Mouse (Mus musculus) midbrain, postnatal 0 days (tissue): ENCODE data around the gene Foxp1. TPM values are rescaled to one million over a fixed set of nuclear protein-coding genes. Genes with fewer than 3 reads are reported as not detected.
A peak's percentile ranks its signal among the peaks of the same experiment; 100 is the strongest.

ENCODE experiments used
- ATAC-seq: fragments of 200-750 bp; cut with Nextera tagmentation; 2 replicates; pipeline ENCODE4 v1.8.0; 2017; ENCODE audit warnings: moderate number of reproducible peaks, mild to moderate bottlenecking, moderate TSS enrichment, moderate library complexity; ENCODE audit not compliant: low FRiP score
- DNase-seq: peaks from one replicate; pipeline ENCODE4 v3.0.0-alpha.2; 2015; ENCODE audit warnings: low spot score
- H3K27ac ChIP-seq: fragments of 300-500 bp; sonication (generic); 2 replicates; pipeline ENCODE4 v1.5.1; 2014; ENCODE audit warnings: low read depth, mild to moderate bottlenecking, low read length, mixed read lengths
- H3K27me3 ChIP-seq: fragments of 300-500 bp; sonication (generic); 2 replicates; pipeline ENCODE4 v1.6.1; 2014; ENCODE audit warnings: low read length, control low read depth, mixed read lengths; ENCODE audit not compliant: insufficient read depth
- H3K36me3 ChIP-seq: fragments of 300-500 bp; sonication (generic); 2 replicates; pipeline ENCODE4 v1.6.1; 2014; ENCODE audit warnings: low read length, control low read depth, mixed read lengths; ENCODE audit not compliant: insufficient read depth
- H3K4me1 ChIP-seq: fragments of 300-500 bp; sonication (generic); 2 replicates; pipeline ENCODE4 v1.6.1; 2014; ENCODE audit warnings: mild to moderate bottlenecking, control low read depth, antibody characterized with exemption, low read length, mixed read lengths; ENCODE audit not compliant: insufficient read depth
- H3K4me2 ChIP-seq: fragments of 300-500 bp; sonication (generic); 2 replicates; pipeline ENCODE4 v1.6.1; 2014; ENCODE audit warnings: low read depth, mild to moderate bottlenecking, low read length, mixed read lengths; ENCODE audit not compliant: poor library complexity, severe bottlenecking
- H3K4me3 ChIP-seq: fragments of 300-500 bp; sonication (generic); 2 replicates; pipeline ENCODE4 v1.5.1; 2014; ENCODE audit warnings: low read depth, mild to moderate bottlenecking, low read length, moderate library complexity
- H3K9ac ChIP-seq: fragments of 300-500 bp; sonication (generic); replicated peaks from 2 replicates; pipeline ENCODE4 v1.6.1; 2014; ENCODE audit warnings: mild to moderate bottlenecking, low read length, moderate library complexity, mixed read lengths; ENCODE audit not compliant: poor library complexity, severe bottlenecking
- H3K9me3 ChIP-seq: fragments of 300-500 bp; sonication (generic); 2 replicates; pipeline ENCODE4 v1.6.1; 2016; ENCODE audit warnings: low read length, control low read depth
- CTCF ChIP-seq: IDR thresholded peaks from 2 replicates; pipeline ENCODE4 v1.5.1; 2016; ENCODE audit warnings: antibody characterized with exemption, mild to moderate bottlenecking
- whole genome bisulfite sequencing: fragments of 180-500 bp; shearing (Covaris S2); extraction: QIAGEN DNeasy Blood & Tissue Kit; methylation state at CpG from one replicate; pipeline ENCODE4 v1.1.7; 2014; 5-methylcytosine and 5-hydroxymethylcytosine counted together
- polyA plus RNA-seq: library from polyadenylated mRNA; unstranded; fragments of >200 nt; fragmentation: Nextera tagmentation; extraction: Ambion mirVana; gene quantifications from 2 replicates; pipeline ENCODE4 v1.2.1, GENCODE M21; 2015
- total RNA-seq: library from RNA; depleted of rRNA; stranded (reverse); fragments of >200 nt; gene quantifications from 2 replicates; pipeline ENCODE4 v1.2.3, GENCODE M21; 2014

The Foxp1 gene
- total and polyA plus RNA-seq, 2 experiments from 2014 or later = 71.1 to 74.3 TPM

DNA sequence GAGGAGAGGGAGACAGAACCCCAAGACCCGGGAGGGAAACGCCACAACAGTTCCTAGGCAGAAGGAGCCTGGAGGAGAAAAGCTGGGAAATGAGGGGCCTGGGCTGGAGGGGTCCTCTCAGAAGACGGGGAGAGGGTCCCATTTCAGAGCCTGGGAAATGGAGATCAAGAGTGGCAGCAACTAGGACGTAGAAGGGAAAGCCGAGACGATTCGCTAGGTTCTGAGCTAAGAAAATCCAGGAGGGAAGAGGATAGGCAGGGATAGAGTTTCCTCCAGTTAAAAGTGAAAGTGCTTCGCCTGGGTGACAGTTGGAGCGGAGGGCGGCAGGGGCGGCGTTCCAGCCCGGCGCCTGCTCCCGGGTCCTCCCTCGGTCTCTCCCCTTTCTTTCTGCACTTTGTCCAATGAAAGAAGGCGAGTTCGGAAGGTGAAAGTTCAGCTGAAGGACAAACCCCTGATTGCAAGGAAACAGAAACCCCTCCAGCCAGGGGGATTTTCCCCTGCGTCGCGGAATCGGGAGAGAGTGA lies 650 bp upstream of the Foxp1 start:
- 1% methylated on average over 22 of the region's 22 CpGs for WGBS
- DNase-seq = peak; percentile 67
- peak; percentile 38; the same call in 1 of the 2 replicates for ATAC-seq
- TF ChIP-seq CTCF = no peak
- Histone ChIP-seq H3K4me1 (no peaks in the 10 kb centered on the region), H3K4me2 (peak overlapping the region; percentile 100), H3K9me3 (no peaks in the 10 kb centered on the region), H3K27ac (peak overlapping the region; percentile 87), H3K4me3 (peak overlapping the region; percentile 46), H3K9ac (peak overlapping the region; percentile 58), H3K36me3 (no peaks in the 10 kb centered on the region), H3K27me3 (no peaks in the 10 kb centered on the region)

DNA sequence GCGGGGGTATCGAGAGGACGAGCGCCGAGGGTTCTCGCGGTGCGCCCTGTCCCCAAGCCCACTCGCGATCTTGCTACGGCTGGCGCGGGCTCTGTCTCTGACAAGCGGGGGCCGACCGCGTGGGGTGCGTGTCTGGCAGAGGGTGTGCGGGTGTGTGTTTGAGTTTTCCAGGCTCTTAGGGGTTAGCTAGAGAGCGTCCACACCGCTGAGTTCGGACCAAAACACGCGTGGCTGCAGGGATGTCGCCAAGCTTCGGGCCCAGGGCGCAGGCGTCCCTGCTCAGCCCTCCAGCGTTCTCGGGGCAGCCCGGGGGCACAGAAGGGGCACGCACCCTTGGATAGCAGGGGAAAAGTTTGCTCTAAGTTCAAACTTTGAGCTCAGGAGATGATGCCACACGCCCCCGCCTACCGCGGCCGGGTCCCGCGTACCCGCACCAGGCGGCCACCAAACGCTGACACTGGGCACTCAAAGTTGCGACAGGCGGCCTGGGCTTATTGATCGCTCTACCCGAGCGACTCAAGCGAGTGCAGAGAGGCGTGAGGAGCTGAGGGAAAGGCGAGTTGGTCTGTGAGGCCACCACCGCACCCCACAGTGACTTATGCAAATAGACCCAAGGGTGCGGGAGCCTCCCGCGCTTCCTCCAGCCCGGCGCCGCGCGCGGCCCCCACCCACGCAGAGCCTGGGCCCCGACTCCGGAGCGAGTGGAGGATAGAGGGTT lies 721 bp downstream of the Foxp1 start:
- H3K4me3 ChIP-seq = peak overlapping the region; percentile 46
- no peaks in the 10 kb centered on the region for H3K27me3 ChIP-seq
- WGBS = under 1% methylated on average over 64 of the region's 64 CpGs
- peak overlapping the region; percentile 60 for H3K9ac ChIP-seq
- H3K36me3 ChIP-seq = no peaks in the 10 kb centered on the region
- no peaks in the 10 kb centered on the region for H3K9me3 ChIP-seq
- H3K27ac ChIP-seq = peak overlapping the region; percentile 87
- H3K4me1 ChIP-seq = no peaks in the 10 kb centered on the region
- DNase-seq (peak; percentile 18), ATAC-seq (peak; percentile 31; the same call in 1 of the 2 replicates)
- H3K4me2 ChIP-seq = peak overlapping the region; percentile 100
- TF ChIP-seq CTCF = no peak

DNA sequence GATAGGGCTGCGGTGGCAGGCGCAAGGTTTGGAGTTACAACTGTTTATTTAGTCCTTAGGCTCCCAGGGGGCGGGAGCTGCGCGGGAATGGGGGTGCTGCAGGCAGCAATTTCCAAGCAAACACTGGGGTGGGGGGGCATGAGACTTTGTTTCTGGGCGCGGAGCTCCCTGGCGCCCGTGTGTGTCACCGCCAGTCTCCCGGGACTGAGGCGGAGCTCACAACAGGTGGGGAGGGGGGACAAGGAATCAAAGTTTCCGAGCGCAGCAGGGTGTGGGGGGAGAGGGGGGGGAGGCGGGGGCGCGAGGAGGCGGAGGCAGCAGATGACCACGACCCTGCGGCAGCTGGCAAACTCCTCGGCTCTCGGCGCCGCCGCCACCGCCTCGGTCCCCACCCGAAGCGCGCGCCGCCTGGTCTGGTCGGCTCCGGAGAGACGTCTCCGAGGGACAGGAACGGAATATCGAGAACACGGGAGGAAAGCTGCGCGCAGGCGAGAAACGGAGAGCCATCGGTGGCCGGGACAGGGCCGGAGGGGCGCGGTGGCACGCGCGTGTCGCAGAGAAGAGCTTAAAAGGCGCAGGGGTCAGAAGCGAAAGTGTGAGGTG lies 1.4 kb downstream of the Foxp1 start:
- peak overlapping the region; percentile 100 for H3K4me2 ChIP-seq
- H3K4me3 ChIP-seq = peak overlapping the region; percentile 46
- DNase-seq (peak; percentile 54), ATAC-seq (peak; percentile 55)
- H3K4me1 ChIP-seq = no peaks in the 10 kb centered on the region
- no peak for TF ChIP-seq CTCF
- H3K9me3 ChIP-seq = no peaks in the 10 kb centered on the region
- no peaks in the 10 kb centered on the region for H3K27me3 ChIP-seq
- under 1% methylated on average over 48 of the region's 54 CpGs for WGBS
- H3K9ac ChIP-seq = peak overlapping the region; percentile 60
- peak overlapping the region; percentile 87 for H3K27ac ChIP-seq
- no peaks in the 10 kb centered on the region for H3K36me3 ChIP-seq

DNA sequence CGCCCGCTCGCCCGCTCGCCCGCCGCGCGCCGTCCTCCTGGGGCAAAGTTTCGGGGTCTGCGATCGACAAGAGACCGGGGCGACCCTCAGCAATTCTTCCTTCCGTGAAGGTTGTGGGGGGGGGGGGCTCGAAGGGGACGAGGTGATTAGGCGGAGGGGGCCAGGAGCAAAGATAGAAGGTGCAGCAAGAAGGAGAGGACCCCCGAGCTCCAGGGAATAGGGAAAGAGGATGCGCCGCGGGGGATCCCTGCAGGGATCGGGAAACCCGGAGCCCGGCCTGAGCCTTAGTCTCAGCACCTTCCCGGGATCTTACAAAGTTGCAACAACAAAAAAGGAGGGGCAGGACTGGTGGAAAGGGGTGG lies 1.9 kb downstream of the Foxp1 start:
- Histone ChIP-seq H3K9ac (peak overlapping the region; percentile 60), H3K27me3 (no peaks in the 10 kb centered on the region), H3K4me2 (peak overlapping the region; percentile 100), H3K9me3 (no peaks in the 10 kb centered on the region), H3K36me3 (no peaks in the 10 kb centered on the region), H3K4me1 (no peaks in the 10 kb centered on the region), H3K4me3 (peak overlapping the region; percentile 46), H3K27ac (peak overlapping the region; percentile 87)
- 0% methylated on average over 17 of the region's 27 CpGs for WGBS
- TF ChIP-seq CTCF = no peak
- DNase-seq (no peak), ATAC-seq (peak; percentile 48; the same call in 1 of the 2 replicates)

DNA sequence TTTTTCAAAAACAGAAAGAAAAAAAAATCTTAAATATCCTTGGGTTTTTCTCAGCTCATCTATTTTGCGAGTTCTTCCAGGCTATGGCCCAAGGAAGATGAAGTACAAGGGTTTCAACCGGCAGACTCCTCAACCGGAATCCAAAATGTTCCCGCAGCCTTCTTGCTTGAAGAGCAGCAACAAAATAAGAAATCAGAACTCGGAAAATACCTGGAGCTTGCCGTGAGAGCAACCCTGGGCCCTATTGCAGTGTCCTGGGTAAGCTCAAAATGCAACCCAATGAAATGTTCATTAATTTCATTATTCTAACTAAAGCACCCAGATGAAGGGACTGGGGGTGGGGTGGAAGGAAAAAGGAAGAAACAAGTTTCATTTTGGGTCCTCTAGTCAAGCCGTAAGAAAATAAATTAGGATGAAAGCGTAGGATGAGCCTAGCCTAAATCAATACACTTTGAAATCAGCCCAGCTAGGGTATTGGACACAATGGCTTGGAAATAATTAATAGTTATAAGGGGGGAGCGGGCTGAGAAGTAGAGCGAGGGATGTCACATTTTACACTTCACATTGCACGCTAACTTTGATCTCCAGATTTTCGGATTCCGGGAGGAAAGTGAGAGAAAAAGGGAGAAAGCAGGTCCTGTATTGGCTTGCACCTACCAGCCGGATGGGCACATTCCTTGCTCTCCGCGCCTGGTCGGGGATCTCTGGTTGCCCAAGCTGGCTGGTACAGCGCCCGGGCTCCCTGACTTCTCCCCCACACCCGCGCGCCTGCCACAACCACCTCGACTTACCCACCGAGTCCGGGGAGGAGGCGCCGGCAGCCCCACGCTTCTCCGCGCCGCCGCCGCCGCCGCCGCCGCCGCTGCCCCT lies 2.5 kb downstream of the Foxp1 start:
- Histone ChIP-seq H3K4me1 (no peaks in the 10 kb centered on the region), H3K36me3 (no peaks in the 10 kb centered on the region), H3K4me2 (peak overlapping the region; percentile 100), H3K27ac (peak overlapping the region; percentile 43), H3K9ac (peak overlapping the region; percentile 60), H3K4me3 (peak overlapping the region; percentile 46), H3K9me3 (no peaks in the 10 kb centered on the region), H3K27me3 (no peaks in the 10 kb centered on the region)
- ATAC-seq (no peak), DNase-seq (peak; percentile 24)
- no peak for TF ChIP-seq CTCF
- WGBS = 6% methylated on average over 29 of the region's 38 CpGs
